Mouse (Mus musculus) lung, adult 18-20 months (tissue): Measurements from ENCODE around the gene Pltp.

Experiments used
- DNase-seq, 2 experiments: peaks; one replicate each; pipeline ENCODE4 v3.0.0; 2022; ENCODE audit warnings: mixed read lengths in 2 of 2

The Pltp gene

DNA sequence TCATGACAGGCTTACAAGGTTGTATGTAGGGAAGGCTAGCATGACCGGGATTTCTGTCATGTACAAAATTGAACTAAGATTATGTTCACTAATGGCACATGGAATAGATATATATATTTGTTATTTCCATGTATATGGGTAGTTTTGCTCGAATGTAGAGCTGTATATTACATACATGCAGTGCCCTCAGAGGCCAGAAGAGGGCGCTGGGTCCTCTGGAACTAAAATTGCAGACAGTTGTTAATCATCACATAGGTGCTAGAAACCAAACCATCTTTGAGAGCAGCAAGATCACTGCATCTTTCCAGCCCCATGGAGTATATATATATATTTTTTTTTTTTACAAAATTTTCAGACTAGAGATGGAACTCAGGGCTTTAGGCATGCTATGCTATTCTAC, 11.7 kb downstream of the Pltp start:
- DNase-seq, result no peak

DNA sequence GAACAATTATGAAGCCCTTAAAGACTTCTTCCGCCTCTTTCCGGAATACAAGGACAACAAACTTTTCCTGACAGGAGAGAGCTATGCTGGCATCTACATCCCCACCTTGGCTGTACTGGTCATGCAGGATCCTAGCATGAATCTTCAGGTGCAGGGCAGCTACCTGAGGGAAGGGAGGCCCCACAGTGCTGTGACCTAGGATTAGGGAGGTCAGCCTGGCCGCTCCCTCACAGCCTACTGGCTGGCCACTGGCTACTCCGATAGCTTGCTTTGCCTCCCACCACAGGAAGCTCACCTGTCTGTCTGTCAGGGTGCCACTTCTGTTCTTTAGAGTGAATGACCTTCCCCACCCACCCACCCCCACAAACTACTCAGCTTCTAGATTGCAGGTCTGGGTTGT, 22.3 kb downstream of the Pltp start:
- DNase-seq, result no peak

DNA sequence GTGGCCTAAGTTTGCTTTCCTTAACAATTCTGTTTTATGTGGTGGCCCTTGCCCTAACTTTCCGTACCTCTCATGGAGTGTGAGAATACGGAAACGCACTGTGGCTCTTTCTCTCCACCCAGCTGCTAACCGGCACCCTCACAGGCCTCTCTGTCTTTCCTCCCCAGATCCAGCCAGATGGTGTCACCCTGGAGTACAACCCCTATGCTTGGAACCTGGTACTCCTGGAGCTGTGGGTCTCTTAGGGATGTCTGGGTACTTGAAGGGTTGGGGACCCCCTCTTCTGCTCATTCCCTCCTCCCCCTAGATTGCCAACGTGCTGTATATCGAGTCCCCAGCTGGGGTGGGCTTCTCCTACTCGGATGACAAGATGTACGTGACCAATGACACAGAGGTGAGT, 23.0 kb downstream of the Pltp start:
- DNase-seq, result peak in 1 of 2 experiments; percentile 37

DNA sequence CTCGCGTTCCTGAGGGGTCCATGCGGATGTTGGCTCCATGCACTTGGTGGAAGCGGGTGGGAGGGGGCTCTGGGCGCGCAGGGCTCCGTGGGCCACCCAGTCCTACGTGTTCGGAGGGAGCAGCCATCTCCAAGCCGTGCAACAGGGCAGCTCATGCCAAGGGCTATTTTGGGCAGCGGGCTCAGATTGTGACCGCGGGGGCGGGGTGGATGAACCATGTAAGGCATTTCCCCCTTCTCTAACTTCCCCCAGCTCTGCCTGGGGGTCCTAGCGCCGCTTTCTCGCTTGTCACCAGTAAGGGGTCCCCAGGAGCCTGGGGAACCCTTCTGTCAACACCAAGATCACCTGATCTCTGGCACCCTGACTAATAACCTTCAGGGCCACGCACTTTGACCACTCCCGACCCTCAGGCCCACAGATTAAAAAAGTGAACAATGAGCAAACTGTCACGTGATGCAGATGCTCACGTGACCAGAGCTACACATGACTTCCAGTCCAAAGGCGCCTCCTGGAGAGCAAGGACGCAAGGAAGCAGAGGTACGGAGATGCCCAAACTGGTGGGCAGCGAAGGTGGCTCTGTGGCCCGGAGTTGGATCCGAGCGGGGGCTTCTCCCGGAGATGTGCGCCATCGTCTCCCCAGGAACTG, 24.1 kb downstream of the Pltp start, which contains the start of gene Neurl2:
Neurl2 (minus strand) TSS at position 143 of the 646 bp plus-strand sequence.
- DNase-seq, result peak; percentile 91 to 92

DNA sequence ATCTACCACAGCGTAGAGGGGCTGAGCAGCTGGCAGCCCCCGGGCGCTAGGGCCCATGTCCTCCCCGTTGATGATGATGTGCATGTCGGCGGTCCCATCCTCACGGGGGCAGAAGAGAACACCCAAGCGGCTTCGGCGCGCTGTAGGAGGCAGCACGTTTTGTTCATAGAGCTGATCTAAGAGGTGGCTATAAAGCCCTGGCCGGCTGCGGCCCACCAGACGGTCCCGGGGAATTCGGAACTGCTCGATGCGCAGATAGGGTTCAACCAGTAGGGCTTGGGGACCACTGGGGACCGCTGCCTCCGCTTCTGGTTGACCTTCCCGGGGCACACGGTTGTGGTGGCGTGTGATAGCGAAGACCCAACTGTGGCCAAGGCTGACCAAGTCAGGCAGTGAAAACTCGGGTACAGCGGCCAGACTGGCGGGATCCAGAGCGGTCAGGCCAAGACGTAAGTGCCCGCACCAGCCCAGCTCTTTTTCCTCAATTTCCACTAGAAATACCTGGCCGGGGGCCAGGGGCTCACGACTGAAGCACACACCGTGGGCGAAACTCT, 24.7 kb downstream of the Pltp start, which contains the start of gene Ctsa:
Ctsa (plus strand) TSS at position 126 of the 554 bp plus-strand sequence.
- peak; percentile 79 to 84 for DNase-seq

DNA sequence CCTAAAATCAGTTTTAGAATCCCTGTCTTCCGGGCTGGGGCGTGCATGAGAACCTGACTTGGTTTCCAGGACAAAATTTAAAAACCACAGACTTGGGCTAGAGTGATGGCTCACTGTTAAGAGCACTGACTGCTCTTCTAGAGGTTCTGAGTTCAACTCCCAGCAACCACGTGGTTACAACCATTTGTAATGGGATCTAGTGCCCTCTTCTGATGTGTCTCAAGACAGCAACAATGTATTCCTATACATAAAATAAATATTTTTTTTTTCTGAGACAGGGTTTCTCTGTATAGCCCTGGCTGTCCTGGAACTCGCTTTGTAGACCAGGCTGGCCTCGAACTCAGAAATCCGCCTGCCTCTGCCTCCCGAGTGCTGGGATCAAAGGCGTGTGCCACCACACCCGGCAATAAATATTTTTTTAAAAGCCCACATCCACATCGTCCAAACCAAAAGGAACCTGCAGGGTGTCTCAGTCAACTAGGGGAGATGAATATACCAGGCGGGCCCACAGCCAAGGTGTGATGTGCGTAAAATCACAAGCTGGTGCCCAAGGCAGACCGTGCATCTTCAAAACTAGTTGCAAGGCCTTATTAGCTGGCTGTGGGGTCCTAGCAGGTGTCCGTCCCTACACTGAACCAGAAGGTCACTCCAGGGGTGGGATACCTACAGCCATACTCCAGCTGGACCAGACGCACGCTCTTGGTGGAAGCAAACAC, 25.3 kb downstream of the Pltp start:
- no peak for DNase-seq

DNA sequence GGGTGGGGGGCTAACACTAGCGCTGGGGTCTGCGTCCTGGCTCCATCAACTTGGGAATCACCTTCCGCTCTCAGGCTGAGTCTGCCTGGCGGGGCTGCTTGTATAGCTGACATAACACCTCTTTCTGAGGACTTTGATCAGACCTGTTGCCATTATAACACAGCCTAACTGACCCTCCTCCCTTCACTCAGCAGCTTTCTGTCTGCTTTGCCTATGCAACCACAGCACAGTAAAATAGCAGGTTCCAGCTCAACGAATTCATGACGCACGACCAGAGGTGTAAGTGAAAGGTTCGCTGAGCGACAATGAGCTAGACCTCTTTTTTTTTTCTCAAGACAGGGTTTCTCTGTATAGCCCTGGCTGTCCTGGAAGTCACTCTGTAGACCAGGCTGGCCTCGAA, 26.5 kb downstream of the Pltp start:
- DNase-seq, result no peak

DNA sequence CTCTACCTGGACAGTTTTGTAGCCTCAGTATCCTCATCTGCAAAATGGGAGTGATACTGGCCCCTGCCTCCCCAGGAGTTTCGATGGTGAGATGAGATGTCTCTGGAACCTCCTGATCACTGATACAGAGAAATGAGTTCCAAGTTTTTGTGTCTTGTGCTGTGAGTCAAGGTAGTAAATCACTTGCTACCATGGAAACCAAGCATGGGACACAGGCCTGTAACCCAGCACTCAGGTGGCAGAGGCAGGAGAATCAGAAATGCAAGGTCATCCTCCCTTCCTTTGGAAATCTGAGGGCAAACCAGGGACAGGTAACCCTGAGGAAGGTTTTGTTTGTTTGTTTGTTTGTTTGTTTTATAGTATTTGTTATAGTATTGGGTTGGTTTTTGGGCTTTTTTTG, 28.4 kb downstream of the Pltp start:
- DNase-seq, result no peak

DNA sequence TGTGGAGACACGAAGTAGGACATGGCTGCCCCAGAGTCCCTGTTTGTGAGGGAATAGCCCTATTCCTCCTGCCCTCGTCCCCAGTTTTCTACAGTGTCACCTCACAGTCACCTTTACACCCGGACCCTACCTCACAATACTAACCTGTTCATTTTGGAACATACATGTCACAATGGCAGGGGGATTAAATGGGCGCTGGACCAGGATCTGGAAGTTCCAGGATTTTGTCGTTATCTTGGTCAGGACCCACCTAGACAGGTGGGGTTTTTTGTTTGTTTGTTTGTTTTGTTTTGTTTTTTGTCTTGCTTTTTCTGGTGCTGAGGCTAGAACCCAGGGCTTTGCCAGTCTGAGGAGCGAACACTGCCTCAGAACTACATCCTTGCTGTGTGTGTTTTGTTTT, 29.1 kb downstream of the Pltp start, which contains the start of gene Spata25:
Spata25 (minus strand) TSS at position 101 of the 400 bp plus-strand sequence.
- DNase-seq, result no peak

DNA sequence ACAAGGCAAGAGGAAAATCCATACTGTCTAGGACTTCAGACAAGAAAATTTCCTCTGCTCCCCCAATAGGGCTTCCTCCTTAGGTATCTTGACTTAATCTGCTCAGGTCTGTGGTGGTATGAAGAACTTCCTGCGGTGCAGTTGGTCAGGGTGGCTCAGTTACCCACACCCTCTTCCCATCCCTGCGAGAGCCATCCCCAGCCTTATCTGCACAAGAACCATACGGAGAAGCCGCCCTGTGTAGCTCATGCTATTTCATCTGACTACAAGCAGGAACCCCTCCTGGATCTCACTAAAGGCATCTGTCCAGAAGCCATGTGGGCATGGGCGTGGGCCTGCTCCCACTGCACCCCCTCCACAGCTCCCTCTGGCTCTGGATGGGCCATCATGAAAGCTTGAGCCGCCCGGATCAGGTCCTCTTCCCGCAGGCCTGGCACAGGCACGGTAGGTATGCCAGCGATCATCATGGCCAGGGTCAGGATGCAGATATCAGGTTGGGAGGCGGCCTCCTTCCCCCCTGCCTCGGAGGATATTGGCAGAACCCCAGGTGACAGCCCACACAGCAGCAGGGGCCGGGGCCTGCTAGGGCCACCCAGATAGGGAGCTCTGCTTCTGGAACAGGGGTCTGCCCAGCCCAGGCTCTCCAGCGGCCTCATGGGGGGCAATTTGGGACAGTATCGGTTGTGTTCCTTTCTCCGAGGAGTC, 30.2 kb downstream of the Pltp start:
- no peak for DNase-seq

DNA sequence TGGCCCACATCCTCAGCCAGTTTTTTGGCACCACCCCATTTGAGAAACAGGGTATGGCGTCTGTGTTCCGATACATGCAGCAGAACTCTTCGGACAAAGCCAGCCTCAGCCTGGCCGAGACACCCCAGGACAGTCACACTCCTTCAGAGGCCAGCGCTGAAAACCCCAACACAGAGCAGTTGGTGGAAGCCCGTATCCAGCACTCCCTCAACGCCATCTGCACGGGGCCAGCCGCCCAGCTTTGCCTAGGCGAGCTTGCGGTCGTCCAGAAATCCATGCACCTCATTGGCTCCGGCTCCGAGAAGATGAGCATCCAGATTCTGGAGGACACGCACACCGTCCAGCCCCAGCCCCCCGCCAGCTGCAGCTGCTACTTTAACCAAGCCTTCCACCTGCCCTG, 32.0 kb downstream of the Pltp start:
- no peak for DNase-seq

DNA sequence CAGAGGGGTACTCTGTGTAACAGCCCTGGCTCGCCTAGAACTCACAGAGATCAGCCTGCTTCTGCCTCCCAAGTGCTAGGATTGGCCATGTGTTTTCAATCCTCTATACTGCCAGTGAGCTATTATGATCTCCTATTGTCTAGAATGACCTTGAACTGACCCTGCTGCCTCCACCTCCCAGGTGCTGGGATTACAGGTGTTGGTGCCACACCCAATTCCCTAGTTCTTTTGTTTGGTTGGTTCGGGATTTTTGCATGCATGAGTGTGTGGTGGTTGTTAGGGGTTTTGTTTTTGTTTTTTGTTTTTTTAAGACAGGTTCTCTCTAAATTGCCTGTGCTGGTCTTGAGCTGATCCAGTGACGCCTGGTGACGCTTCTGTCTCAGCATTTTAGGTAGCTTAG, 33.5 kb downstream of the Pltp start:
- no peak for DNase-seq

DNA sequence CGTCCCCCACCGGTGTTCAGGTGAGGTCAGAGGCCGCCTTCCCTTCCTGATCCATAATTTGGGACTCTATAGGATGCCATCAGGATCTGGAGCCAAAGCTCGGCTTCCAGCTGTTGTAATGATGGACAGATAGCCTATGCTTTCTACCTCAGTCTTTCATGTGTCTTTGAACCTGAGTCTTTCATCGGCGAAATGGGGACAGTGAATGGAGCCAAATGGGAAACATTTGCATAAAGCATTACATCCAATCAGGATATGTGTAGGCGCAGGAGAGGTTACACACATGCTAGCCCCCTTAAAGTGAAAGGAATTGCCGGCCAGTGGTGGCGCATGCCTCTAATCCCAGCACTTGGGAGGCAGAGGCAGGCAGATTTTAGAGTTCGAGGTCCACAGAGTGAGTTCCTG, 34.3 kb downstream of the Pltp start:
- DNase-seq, result peak in 1 of 2 experiments; percentile 35

DNA sequence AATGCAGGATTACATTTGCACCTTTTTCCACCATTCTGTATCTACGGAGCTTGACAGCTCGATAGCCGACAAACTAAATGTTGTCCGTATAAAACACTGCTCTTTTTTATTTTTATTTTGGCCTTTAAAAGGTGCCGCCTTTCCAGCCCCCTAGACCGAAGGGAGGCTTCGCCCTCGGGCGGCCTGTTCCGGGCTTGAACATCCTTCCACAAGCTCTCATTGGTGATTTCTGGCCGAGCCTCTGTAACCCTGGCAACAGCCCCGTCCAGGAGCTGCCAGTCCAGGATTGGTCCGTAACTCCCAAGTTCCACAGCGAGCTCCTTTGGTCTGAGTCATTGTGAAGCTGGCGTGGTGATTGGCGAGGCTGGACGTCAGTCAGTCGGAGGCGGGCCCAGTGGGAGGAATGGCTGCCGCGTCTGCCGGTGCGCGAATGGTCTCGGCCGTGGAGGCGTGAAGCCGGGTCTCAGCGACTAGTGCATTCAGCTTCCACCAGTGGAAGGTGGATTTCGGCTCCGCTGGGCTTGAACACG, 34.8 kb downstream of the Pltp start, which contains the start of gene Zswim1:
Zswim1 (plus strand) TSS at position 51 of the 530 bp plus-strand sequence.
- peak; percentile 99 for DNase-seq

DNA sequence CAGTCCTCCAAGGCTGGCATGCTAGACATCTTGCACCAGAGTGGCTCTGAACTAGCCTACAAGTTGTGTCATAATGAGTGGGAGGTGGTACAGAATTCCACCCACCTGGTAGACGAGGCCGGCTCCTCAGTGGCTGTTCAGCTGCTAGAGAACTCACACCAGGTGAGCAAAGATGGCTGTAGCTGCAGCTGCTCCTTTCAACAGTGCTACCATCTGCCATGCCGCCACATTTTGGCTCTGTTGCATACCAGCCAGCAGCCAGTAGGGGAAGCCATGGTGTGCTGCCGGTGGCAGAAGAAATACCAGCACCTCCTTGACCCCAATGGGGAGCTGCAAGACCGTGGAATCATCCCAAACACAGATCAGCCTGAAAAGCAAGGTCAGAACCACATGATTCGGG, 36.5 kb downstream of the Pltp start:
- DNase-seq, result no peak

DNA sequence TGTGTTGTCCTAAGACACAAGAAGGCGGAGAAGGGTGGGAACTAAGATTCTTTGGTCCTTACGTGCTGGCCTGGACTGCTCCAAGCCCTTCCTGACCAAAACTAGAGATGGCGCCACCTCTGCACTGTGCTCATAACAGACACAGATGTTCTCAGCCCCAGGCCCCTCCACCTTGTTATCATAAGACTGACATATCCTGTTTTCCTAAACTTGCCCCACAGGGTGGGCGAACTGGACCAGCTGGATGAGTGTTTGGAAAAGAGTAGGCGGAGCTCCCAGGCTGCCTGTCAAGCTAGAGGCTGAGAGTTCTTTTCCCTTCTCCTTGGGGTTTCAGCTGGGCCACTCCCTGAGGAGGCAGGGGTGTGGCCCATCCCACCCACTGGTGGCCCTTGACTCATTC, 39.8 kb downstream of the Pltp start:
- peak in 1 of 2 experiments; percentile 29 for DNase-seq

DNA sequence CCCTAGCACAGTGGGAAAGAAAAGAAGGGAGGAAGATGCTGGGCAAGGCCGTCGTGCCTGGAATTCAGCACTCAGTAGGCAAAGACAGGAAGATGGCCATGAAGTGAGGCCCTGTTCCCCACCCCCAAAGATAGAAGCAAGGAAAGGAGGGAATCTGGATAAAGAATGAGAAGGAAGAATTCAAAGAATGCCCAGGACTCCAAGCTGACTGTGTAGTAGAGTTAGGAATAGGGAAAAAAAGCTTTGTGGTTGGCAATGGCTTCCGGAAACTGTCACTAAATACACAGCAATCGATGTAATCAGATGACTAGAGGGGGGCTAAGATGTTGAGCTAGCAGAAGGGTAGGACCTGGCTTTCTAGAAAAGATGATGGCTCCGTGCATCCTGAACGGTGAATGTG, 40.3 kb downstream of the Pltp start:
- no peak for DNase-seq

DNA sequence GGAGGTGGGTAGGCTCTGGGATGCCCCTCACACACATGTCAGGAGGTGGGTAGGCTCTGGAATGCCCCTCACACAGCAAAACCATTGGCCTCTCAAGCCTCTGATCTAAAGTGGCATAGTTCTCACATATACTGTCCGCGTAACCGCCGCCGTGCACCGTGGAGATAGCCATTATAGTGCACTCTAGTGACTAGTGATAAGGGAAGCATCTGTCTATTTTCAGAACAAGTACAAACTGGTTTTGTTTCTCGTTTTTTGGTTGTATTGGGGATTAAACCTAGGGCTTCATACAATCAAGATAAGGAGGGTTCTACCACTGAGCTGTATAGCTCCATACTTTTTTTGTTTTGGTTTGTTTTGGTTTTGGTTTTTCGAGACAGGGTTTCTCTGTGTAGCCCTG, 41.7 kb downstream of the Pltp start:
- DNase-seq, result no peak

DNA sequence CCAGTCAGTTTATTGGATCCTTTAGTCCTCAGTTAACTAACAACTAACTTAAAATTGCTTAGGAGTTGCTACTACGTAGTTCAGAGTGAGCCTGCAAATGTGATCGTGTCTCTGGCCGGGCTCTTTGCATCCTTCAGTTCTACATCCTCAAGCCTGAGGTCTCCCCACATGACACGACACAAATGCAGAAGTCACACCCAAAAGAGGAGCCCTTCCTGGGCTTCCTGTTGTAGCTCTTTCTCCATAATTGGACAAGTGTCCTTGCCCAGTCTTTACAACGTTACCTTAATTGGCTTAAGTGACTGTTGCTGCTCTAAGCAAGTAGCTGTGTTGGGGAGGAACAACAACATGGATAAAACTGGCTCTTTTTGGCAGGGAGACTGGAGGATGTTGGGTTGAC, 42.2 kb downstream of the Pltp start:
- no peak for DNase-seq

DNA sequence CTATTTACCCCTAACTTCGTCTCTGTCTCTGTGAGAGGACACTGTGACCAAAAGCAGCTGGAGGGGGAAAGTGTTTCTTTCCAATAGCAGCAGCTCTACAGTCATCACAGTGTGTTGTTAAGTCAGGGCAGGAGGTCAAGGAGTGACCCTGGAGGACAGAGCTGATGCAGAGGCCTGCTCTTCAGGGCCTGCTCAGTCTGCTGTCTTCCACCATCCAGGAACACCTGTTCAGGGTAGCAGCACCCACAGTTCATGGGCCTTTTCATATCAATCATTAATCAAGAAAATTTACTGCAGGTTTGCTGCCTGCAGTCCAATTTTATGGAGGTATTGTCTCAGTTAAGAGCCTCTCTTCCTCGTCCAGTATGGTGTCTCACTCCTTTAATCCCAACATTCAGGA, 44.0 kb downstream of the Pltp start:
- no peak for DNase-seq

DNA sequence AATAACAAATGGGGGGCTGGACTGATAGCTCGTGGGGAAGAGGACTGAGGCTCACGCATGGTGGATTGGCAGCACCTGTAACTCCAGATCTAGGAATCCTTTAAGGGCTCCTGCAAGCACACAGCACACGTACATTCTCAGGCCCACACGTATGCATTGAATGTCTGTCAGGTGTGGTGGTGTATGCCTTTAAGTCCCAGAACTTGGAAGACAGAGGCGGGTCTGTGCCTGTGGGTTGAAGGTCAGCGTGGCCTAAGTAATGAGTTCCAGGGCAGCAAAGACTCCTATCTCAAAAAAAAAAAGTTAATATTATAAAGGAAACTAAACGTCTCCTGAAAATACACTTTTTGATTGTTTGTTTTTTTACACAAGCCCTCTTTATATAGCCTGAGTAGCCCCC, 50.9 kb downstream of the Pltp start:
- no peak for DNase-seq

DNA sequence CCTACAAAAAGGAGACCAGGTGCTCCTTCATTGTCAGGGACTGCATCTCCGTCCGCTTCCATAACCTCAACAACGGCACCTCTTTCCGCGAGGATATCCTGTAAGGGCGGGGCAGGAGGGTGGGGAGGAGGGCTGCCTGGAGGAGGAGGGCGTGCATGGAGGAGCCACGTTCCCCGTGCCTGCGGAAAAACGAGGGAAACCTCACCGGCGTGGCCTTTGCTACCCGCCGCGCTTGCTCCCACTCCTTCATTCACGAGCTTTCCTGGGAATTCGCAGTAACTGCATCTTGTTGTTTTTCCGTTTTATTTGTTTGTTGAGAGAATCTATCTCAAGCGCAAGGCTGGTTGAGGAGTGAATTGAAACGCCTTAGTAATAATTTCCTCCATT, 52.2 kb downstream of the Pltp start:
- no peak for DNase-seq
